Mouse (Mus musculus) layer of hippocampus, postnatal 14 days (tissue): ENCODE measurements around the gene Rab6a. TPM values are rescaled to one million over a fixed set of nuclear protein-coding genes. Genes with fewer than 3 reads are reported as not detected.
"Not testable (repeated sequence)": the region's sequence is repeated elsewhere in the genome, so short reads cannot be mapped to it uniquely, and the experiment has no call there.

Experiments used
- DNase-seq, 2 experiments: peaks; one replicate each; pipeline ENCODE4 v3.0.0; 2021 to 2022; ENCODE audit warnings: low spot score in 2 of 2, mixed read lengths in 1 of 2
- long read RNA-seq, 2 experiments: library from polyadenylated mRNA; stranded (forward); transcript quantifications; one replicate each; pipeline ENCODE4 v2.0.0; 2021
- total RNA-seq, 2 experiments: library from RNA; stranded (reverse); gene quantifications; 2 replicates each; pipeline ENCODE4 v1.2.3; 2021

The Rab6a gene
- total RNA-seq = 100 to 1,000 TPM; 374 to 378 TPM
- long read RNA-seq, experiment 1, transcript Rab6a-201 (8 exons, 3,214 nt) = major isoform, 299 of 338 reads
- long read RNA-seq, experiment 1, transcript Rab6a-202 (8 exons, 3,110 nt) = minor isoform, 7 of 338 reads
- long read RNA-seq, experiment 1, partial matches to known transcripts = 27 of 338 reads
- long read RNA-seq, experiment 1, other reads (novel, unspliced or antisense) = 3 of 338 reads
- long read RNA-seq, experiment 2, transcript Rab6a-201 (8 exons, 3,214 nt) = major isoform, 362 of 459 reads
- long read RNA-seq, experiment 2, transcript Rab6a-202 (8 exons, 3,110 nt) = minor isoform, 14 of 459 reads
- long read RNA-seq, experiment 2, partial matches to known transcripts = 76 of 459 reads
- long read RNA-seq, experiment 2, other reads (novel, unspliced or antisense) = 5 of 459 reads

DNA sequence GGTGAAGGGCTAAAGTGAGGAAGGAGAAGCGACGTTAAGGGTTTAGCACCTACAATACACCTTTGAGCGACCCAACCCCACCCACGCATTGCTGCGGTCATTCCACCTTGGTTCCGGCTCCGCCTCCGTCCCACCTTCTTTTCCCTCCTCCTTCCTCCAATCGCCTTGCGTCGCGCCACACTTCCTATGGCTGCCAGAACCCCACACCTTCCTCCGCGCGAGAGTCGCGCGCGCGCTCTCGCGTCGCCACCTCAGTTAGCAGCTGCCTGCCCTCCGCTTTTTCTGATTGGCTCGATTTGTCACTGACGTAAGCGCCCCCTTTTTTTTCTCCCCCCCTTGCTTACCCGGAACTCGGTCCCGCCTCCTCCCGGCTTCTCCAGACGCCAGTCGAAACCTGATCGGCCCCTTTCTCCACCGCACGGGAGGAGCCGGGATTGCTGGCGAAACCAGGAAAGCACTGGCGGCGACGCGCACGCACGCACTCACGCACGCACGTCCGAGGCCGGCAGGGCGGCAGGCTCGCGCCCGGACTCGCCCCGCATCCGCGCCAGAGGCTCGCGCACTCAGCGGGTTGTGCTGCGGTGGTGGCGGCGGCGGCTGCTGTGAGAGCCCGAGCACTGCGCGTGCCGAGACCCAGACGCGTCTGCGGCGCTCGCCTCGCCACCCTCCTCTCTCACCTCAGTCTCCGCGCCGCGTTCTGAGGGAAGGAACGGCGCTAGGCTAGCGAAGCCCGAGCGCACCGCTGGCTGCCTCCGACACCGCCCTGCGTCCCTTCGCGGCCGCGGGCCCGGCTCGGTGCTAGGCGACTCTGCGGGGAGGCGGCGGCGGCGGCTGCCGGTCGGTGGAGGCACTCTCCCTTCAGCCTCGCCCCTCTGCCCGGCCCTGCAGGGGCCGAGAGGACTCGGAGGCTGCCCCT is at the start of gene Rab6a:
TSS of gene Rab6a (plus strand) at position 197 of the 916 bp plus-strand sequence.
- DNase-seq = peak; percentile 96 to 99

DNA sequence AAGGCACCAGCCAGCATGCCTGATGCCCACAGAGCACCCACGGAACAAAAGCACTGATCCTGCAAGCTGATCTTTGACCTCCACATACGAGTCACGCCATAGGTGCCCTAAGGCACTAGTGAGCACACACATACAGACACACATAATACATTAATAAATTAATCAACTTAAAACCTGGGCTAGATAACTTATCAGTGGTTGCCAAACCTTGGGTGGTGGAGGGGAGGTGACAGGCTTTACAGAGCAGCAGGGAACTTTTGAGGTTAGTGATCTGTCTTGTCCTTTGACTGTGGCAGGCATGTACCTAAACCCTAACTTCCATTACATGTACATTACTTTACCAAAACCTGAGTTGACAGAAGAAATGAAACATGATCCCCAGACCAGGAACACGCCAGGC is 47.9 kb upstream of the Rab6a start:
- DNase-seq = no peak

DNA sequence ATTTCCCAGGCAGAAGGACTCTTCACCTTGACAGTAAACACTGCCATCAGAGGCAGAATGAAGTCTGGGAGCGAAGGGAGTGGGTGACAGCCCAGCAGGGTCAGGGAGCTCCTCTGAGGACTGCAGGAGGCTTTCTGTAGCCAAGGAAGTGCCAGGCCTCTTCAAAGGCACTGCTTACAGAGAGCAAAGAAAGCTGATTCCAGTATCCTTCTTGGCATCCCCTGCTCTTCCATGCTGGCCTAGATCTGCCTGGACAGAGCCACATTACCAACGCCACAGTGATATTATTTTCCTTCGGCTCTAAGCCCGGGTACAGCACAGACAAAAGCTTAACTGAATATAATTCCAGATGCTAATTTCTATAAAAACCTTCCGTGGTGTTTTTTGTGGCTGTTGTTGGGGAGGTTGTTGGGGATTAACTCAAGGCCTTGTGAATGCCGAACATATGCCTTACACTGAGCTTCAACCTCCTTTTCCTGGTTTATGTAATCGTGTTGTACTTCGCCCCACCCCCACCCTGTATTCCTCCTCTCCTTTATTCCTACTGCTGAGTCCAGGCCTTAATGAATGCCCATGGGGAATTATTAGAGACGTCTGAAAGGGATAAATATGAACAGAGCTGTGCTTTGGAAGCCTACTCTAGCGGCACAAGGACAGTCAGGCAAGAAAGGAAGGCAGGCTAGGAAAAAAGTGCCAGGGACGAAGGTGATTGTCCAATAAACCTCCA is 45.2 kb upstream of the Rab6a start:
- no peak for DNase-seq

DNA sequence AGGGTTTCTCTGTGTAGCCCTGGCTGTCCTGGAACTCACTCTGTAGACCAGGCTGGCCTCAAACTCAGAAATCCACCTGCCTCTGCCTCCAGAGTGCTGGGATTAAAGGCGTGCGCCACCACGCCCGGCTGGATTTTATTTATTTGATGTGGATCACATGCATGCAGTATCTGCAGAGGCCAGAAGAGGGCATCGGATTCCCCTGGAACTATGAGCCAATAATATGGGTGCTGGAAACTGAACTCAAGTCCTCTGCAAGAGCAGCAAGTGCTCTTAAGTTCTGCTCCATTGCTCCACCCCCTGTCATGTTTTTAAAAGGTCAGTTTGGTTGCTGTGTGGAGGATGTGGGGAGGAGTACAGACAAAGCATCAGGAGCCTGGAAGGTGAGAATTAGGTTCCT is 40.0 kb upstream of the Rab6a start:
- not testable (repeated sequence) for DNase-seq

DNA sequence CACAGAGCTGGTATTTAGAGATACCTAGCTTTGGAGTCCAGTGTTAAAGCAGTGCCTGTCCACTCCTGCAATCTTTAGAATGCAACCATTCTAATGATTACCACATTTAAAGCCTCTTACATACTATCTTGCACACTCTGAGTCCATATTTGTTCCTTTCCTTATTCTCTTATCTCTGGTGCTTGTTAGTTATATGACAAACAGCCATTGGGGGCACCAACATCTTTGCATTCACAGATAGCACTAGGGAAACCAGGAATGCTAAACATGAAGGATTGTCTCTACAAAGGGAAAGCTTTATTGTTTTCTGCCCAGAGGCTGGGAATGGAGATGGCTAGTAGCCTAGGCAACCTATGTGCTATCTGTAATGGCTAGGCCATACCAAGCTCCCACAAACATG is 37.3 kb upstream of the Rab6a start:
- no peak for DNase-seq

DNA sequence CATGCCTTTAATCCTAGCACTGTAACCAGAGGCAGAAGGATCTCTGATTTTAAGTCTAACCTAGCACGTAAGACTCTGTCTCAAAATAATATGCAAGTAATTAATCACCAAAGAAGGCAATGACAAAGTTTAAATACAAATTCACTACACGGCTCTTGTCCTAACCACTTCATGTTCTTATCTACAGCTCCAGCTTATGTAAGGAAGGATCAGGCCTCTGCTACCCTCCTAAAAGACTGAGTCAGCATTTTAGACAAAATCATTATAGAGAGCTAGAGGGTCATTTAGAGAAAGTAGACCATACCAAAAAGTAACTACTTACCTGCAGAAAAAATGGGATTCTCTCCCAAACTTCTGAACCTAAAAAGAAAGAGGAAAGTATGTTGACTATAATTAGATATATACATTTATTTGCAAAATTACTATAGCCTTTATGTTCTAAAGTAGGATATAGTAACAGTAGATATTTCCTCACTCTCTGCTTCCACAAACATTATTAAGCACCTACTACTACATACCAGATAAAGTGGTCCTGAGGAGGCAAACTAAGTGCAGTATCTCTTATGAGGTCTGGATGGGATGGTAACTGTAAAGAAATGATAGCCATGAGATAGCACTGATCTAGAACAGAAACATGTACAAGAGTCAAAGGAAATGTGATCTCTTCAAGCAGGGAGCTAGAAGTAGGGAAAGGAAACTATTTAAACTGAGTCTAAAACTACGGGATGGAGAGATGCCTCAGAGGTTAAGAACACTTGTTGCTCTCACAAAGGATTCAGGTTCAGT is 36.1 kb upstream of the Rab6a start:
- no peak for DNase-seq

DNA sequence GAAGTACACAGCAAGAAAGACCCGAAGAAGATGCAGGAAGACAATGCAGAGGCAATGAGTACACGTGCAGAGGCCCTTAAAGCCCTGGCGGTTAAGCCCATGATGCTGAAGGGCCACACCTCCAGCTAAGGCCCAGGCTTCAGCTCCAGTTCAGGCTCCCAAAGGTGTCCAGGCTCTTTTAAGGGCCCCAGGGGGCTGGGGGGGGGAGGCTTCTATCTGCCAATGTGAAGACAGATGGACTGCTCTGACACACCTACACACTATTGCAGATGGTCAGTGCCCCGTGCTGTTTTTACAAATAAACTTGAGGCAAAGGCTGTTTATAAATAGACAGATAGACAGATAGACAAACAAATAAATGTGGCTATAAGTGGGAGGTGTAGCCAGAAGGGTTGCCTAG is 35.1 kb upstream of the Rab6a start:
- no peak for DNase-seq

DNA sequence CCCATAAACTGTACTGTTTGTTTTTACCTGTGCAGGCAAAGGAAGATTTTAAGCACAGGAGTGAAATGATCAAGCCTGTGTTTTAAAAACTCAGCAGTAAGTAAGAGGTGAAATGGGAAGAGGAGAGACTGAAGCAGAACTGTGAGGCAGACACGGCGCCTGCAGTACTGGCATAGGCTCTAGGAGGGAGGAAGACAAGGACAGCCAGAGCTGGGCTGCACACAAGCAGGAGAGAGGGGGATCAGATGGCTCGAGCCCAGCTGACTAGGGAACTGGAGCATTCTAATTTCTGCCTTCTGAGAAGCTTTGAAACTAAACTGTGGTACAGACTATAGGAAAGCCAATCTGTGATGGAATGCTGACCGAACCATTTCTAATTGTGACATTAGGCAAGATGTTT is 34.5 kb upstream of the Rab6a start:
- no peak for DNase-seq

DNA sequence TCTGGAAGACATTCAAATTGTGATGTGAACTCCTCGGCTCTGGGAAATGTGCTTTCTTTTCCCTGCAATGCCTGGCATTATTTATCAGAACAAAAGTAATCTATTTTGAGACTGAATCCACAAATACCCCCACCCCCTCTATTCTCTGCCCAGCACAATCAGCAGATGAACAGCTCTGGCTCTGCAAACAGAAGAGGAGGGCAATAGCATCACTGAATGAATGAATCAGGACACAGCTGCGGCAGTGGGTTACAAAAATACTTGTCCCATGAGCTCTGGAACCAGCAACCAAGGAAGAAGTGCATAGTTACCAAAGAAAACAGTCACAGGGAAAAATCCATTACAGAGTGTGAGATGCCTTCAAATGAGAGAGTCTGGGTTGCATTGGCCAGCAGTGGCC is 28.4 kb upstream of the Rab6a start:
- no peak for DNase-seq

DNA sequence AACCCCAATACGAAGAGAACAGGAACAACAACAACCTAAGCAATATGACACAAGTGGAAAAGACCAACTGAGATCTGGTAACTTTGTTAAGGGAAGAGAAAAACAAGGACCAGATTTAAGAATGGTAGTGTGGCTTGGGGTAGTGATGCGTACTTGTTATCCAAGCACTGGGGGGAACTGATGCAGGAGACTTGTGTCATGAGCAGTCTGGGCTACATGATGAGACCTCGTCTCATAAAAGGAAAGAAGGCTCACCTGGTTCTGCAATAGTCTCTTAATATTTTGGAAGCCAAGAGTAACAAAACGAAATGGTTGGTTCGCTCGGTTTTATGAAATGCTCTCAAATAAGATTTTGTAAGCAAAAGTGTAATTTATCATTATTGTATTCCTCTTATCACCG is 25.0 kb upstream of the Rab6a start:
- no peak for DNase-seq

DNA sequence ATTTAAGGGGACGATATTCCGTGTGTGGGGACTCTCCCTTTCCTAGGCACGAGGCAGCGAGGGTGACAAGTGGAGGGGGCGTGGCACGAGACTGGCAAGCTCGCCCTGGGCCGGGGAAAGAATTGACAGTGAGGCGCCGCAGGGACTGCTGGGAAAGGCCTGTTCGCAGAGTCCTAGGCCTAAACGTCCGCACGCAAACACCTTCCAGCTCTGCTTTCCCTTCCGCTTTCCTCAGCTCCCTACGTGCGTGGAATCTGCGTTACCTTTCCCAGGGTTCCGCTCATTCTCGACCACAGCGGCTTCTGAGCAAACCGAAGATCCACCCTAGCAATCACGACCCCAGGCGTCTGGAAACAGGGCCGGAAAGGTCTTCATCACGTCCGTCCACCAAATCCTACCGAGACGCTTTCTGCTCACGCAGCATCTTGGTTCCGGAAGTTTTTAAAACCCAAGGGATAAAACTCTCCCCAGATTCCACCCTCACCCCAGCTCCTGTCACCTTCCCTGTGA is 24.4 kb upstream of the Rab6a start:
- peak; percentile 89 to 92 for DNase-seq

DNA sequence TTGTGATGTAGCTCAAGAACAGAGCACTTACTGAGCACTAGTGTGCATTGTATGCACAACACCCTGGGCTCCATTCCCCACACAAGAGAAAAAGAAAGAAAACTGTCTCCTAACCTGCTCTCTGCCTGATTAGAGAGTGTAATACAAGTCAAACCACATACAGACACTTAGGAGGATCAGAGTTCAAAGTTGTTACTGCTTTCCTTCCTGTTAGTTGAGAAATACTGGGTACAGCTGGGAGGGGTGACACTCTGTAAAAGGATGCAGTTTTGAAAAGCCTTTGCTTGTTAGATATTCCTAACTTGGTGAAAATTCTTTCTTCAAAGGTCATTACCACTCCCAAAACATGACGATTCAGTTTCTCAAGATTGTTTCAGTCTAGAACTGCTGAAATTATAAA is 17.4 kb upstream of the Rab6a start:
- DNase-seq = no peak

DNA sequence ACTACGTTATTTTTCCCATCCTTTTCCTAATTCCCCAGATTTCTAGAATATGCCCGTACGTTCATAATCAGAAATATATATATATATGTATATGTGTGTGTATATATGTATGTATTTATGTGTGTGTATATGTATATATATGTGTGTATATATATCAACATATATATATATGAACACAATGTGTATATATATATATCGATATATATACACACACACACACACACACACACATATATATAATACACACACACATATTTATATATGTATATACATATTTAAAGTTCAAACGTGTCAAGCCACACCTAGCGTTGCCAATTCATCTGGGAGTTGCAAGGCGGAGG is 16.7 kb upstream of the Rab6a start:
- no peak for DNase-seq

DNA sequence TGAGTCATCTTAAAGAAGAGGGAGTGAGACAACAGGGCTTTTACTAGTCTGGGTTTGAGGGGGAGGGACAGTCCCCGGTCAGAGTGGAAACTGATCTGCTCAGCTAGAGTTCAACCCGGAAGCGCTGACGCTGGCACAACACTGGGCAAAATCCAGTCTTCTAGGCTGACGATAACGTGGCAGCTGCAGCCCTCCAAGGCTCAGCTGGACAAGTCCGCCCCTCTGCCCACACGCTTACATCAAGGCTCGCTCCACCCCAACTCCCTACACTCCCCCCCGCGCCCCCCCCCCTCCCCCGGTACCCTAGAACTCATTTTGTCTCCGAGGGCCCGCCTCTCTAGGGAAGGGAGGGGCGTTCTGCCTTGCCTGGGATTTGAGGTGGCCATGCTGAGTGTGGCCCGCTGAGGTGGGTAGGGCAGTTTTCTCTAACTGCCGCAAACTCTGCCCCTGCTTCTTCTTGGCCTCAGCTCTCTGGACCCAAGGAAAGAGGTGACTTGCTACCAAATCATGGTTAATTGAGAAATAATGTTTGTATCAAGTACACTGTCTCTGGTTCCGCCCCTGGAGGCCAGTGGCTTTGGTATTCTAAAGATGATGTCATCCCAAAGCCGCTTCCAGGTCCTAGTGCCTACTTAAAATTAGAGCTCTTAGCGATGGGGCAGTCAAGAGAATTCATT is 16.2 kb upstream of the Rab6a start:
- DNase-seq = peak; percentile 79 to 85

DNA sequence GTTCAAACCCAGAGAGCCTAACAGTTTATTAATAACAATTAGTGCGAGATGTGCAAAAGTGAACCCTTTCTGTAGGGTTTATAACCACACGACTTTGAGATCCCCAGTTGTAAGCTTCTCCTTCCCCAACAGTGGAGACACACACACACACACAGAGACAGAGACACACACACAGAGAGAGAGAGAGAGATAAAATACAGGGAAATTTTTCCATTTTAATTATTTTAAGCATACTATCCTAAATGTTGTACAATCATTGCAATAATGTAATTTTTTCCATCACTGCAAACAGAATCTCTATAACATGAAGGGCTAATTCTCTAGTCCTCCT is 15.7 kb upstream of the Rab6a start:
- no peak for DNase-seq

DNA sequence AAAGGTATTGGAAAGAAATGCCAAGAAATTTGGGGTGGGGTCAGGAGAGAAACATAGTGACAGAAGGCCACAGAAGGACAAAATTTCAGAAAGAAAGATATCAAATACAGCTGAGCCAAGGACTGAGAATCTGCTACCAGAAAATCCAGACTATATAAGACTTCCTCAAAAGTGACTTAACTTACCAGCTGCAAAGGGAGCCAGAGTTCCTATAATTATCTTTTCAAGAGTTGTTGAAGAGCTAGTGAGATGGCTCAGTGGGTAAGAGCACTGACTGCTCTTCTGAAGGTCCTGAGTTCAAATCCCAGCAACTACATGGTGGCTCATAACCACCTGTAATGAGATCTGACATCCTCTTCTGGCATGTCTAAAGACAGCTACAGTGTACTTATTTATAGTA is 13.9 kb upstream of the Rab6a start:
- DNase-seq = no peak

DNA sequence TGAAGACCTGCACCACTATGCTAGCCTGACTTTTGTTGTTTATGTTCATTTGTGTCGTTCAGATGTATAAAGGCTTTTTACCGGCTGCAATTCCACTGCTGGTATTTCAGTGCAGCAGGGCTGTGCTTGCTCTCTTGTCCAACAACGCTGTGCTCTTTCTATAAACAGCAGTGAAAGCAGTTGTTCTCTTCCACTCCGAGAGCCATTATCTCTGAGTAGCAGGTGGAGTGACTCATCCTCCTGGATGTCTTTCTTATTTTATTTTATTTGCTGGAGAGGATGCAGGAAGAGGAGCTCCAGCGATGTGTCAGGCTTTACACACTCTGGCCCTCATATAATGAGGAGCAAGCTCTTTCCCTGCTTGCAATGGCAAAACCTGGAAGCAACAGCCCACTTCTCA is 7.0 kb upstream of the Rab6a start:
- no peak for DNase-seq

DNA sequence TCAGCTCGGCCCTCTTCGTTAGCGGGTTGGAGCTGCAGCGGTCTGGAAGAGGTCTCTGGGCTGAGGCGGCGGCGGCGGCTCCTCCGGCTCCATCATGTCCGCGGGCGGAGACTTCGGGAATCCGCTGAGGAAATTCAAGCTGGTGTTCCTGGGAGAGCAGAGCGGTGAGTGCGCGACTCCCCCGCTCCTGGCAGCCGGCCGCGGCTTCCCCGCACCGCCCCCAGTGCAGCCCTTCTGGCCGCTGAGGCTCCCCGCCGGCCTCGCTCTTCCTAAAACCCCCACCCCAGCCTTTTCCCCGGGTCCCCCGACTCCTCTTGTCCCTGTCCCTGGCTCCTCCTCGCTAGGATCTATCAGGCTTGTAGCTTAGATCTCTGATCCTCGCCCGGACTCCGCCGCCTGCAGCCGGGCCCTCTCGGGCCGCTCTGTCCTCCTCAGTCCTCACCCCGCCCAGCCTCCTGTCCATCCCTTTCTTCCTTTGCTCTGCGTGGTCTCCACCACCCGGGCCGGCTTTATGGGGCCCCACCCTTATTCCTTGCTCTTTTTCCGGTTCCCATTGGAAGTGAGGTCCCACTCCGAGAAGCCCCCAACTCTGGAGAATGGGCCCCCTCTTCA is 1.0 kb downstream of the Rab6a start, which contains the start of gene Mrpl48:
TSS of gene Mrpl48 (minus strand) at position 172 of the 612 bp plus-strand sequence.
- peak; percentile 53 to 61 for DNase-seq

DNA sequence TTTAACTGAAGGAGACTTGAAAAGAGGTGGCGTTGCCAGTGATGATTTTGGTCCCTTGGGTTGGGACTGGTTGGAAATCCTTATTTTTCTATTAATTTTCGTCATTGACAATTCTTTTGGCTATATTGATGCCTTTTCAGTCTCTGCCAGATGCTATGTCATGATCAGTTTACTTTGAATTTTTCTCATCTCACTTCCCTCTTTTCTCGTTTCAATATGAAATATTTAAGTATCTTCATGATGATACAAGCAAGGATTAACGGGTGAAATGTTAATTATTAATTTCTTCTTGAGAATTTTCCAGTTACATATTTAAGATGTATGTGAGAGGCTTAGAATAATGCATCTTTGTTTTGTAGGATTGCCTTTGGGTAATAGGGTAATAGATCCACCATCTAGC is 1.7 kb downstream of the Rab6a start:
- DNase-seq = no peak
